Mouse (Mus musculus) layer of hippocampus, postnatal 14 days (tissue): ENCODE data around the gene Egfem1. TPM values are rescaled to one million over a fixed set of nuclear protein-coding genes. Genes with fewer than 3 reads are reported as not detected.
A peak's percentile ranks its signal among the peaks of the same experiment; 100 is the strongest.

Experiments
- DNase-seq, 2 experiments: peaks; one replicate each; pipeline ENCODE4 v3.0.0; 2021 to 2022; ENCODE audit warnings: low spot score in 2 of 2, mixed read lengths in 1 of 2
- long read RNA-seq, 2 experiments: library from polyadenylated mRNA; stranded (forward); transcript quantifications; one replicate each; pipeline ENCODE4 v2.0.0; 2021
- total RNA-seq, 2 experiments: library from RNA; stranded (reverse); gene quantifications; 2 replicates each; pipeline ENCODE4 v1.2.3; 2021

Gene Egfem1
- total RNA-seq, result 10 to 100 TPM; 27.4 to 27.7 TPM
- long read RNA-seq, experiment 1, partial matches to known transcripts, result 1 of 4 reads
- long read RNA-seq, experiment 1, other reads (novel, unspliced or antisense), result 3 of 4 reads
- long read RNA-seq, experiment 2, partial matches to known transcripts, result 0 of 1 reads
- long read RNA-seq, experiment 2, other reads (novel, unspliced or antisense), result 1 of 1 reads

GRCm38 (mm10) chr3:29081952-29082295, at the start of gene Egfem1:
TSS of gene Egfem1 (plus strand) at chr3:29082023.
- DNase-seq, result peak in 1 of 2 experiments; percentile 31

- no peak for DNase-seq
These were observed 48.7 kb upstream of the Egfem1 start for GRCm38 (mm10) chr3:29033107-29033506.

GRCm38 (mm10) chr3:29036146-29036545, 45.7 kb upstream of the Egfem1 start:
- peak in 1 of 2 experiments; percentile 73 for DNase-seq

- no peak for DNase-seq
These were observed 45.2 kb upstream of the Egfem1 start for GRCm38 (mm10) chr3:29036620-29037019.

GRCm38 (mm10) chr3:29040064-29040463, 41.8 kb upstream of the Egfem1 start:
- no peak for DNase-seq

- no peak for DNase-seq
These were observed 35.5 kb upstream of the Egfem1 start for GRCm38 (mm10) chr3:29046281-29046680.

GRCm38 (mm10) chr3:29047273-29047932, 34.4 kb upstream of the Egfem1 start:
- no peak for DNase-seq

- DNase-seq, result no peak
These were observed 18.7 kb upstream of the Egfem1 start for GRCm38 (mm10) chr3:29063156-29063555.

- no peak for DNase-seq
These were observed 13.3 kb upstream of the Egfem1 start for GRCm38 (mm10) chr3:29068428-29069098.

- DNase-seq, result no peak
These were observed 10.5 kb upstream of the Egfem1 start for GRCm38 (mm10) chr3:29071315-29071714.

GRCm38 (mm10) chr3:29081517-29081916, 306 bp upstream of the Egfem1 start:
- peak; percentile 23 to 46 for DNase-seq

- peak; percentile 43 to 48 for DNase-seq
These were observed 623 bp downstream of the Egfem1 start for GRCm38 (mm10) chr3:29082296-29082995.

- no peak for DNase-seq
These were observed 1.1 kb downstream of the Egfem1 start for GRCm38 (mm10) chr3:29082996-29083350.

- DNase-seq, result no peak
These were observed 16.6 kb downstream of the Egfem1 start for GRCm38 (mm10) chr3:29098467-29098866.

- DNase-seq, result no peak
These were observed 24.3 kb downstream of the Egfem1 start for GRCm38 (mm10) chr3:29106016-29106723.

GRCm38 (mm10) chr3:29107134-29107533, 25.3 kb downstream of the Egfem1 start:
- DNase-seq, result no peak

GRCm38 (mm10) chr3:29110321-29110720, 28.5 kb downstream of the Egfem1 start:
- no peak for DNase-seq

GRCm38 (mm10) chr3:29114517-29114916, 32.7 kb downstream of the Egfem1 start:
- no peak for DNase-seq

GRCm38 (mm10) chr3:29117379-29117778, 35.6 kb downstream of the Egfem1 start:
- DNase-seq, result no peak

GRCm38 (mm10) chr3:29122556-29122955, 40.7 kb downstream of the Egfem1 start:
- no peak for DNase-seq
